8 mouse cellular contexts compared by ENCODE assay signal in the genomic region with DNA sequence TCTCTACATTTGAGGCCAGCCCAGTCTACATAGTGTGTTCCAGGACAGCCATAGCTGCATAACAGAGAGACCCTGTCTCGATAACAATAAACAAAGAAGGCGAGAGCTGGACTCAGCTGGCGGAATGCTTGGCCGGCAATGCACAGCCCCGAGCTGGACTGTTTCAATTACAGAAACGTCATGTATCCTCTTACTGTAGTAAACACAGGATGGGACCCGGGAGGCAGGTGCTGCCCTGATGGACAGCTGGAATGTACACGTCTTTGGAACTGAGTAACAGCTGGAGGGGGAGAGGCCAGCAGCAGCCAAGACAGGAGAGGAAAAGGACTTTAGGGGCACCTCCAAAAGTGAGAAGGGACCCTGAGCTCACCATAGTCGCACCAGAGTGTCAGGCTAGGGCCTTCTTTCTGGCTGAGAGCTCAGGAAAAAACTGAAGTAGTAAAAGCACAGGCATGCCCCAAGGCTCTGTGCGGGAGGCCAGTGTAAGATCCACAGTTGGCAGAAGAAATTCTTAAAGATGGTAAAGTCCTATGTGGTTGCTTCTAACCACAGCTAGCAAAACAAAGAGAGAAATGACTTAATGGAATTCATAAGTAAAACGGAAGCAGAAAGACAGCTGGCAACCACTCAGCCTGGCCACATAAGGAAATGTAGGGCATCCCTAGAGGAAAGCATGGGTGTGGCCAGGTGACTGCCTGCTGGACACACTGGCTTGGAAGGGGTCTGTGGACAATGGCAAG.
DNase-seq lines count a peak whose midpoint lies in the region; ATAC-seq lines count a peak whose summit lies in the region.

No protein-coding gene starts in this region.

- 0 out of 2 replicates have a peak, but pooled peaks cover 3% of the 10 kb centered on the region for H3K9me3 ChIP-seq in forebrain, embryonic 10.5 days
- no peaks in the 10 kb centered on the region for H3K9me3 ChIP-seq in forebrain, embryonic 11.5 days (ENCODE audit: control insufficient read depth, low read length)
- H3K9me3 ChIP-seq in midbrain, embryonic 10.5 days (replicated peaks): no peaks in the 10 kb centered on the region
- peaks cover 3% of the 10 kb centered on the region; the same call in 1 of the 2 replicates for H3K9me3 ChIP-seq in midbrain, embryonic 16.5 days (replicated peaks; ENCODE audit: control insufficient read depth, low read length, poor library complexity, severe bottlenecking)
- no peaks in the 10 kb centered on the region for H3K9me3 ChIP-seq in intestine, embryonic 15.5 days
- H3K9me3 ChIP-seq in neural tube, embryonic 14.5 days (ENCODE audit: control insufficient read depth, low read length): peaks cover 4% of the 10 kb centered on the region

- no peak for ATAC-seq in forebrain, embryonic 11.5 days (replicated peaks; ENCODE audit: low FRiP score)
- ATAC-seq in midbrain, embryonic 16.5 days: no peak
- ATAC-seq in intestine, embryonic 15.5 days: peak; percentile 62
- no peak for ATAC-seq in neural tube, embryonic 14.5 days (ENCODE audit: low read depth)

- no peak overlapping the region for H3K9ac ChIP-seq in forebrain, embryonic 11.5 days (ENCODE audit: low read length)
- H3K9ac ChIP-seq in midbrain, embryonic 16.5 days (ENCODE audit: low read depth, low read length): no peak overlapping the region
- H3K9ac ChIP-seq in intestine, embryonic 15.5 days: no peak overlapping the region
- H3K9ac ChIP-seq in neural tube, embryonic 14.5 days (replicated peaks; ENCODE audit: low read depth, low read length): no peak overlapping the region

- H3K4me1 ChIP-seq in forebrain, embryonic 10.5 days: peaks cover 22% of the 10 kb centered on the region
- no peaks in the 10 kb centered on the region for H3K4me1 ChIP-seq in forebrain, embryonic 11.5 days (replicated peaks; ENCODE audit: control insufficient read depth, insufficient read depth, low read length)
- H3K4me1 ChIP-seq in midbrain, embryonic 10.5 days: peaks cover 53% of the 10 kb centered on the region
- H3K4me1 ChIP-seq in midbrain, embryonic 16.5 days (ENCODE audit: control insufficient read depth, insufficient read depth, low read length): no peaks in the 10 kb centered on the region
- peaks cover 41% of the 10 kb centered on the region for H3K4me1 ChIP-seq in intestine, embryonic 15.5 days (replicated peaks)
- H3K4me1 ChIP-seq in neural tube, embryonic 14.5 days (ENCODE audit: control insufficient read depth, insufficient read depth, low read length): no peaks in the 10 kb centered on the region

- 0 out of 2 replicates have a peak overlapping the region, but pooled peaks have one; percentile 15 for H3K27ac ChIP-seq in forebrain, embryonic 10.5 days
- no peak overlapping the region for H3K27ac ChIP-seq in forebrain, embryonic 11.5 days (ENCODE audit: low read depth, low read length)
- H3K27ac ChIP-seq in midbrain, embryonic 10.5 days (replicated peaks): 0 out of 2 replicates have a peak overlapping the region, but pooled peaks have one; percentile 0
- H3K27ac ChIP-seq in midbrain, embryonic 16.5 days (ENCODE audit: low read length): no peak overlapping the region
- H3K27ac ChIP-seq in intestine, embryonic 15.5 days: peak overlapping the region; percentile 75
- peak overlapping the region; percentile 52 for H3K27ac ChIP-seq in neural tube, embryonic 14.5 days (ENCODE audit: low read depth, low read length)

- 80% methylated on average over 11 of the region's 11 CpGs for WGBS in forebrain, embryonic 10.5 days
- 82% methylated on average over 11 of the region's 11 CpGs for WGBS in forebrain, embryonic 11.5 days
- WGBS in midbrain, embryonic 10.5 days: 79% methylated on average over 11 of the region's 11 CpGs
- WGBS in midbrain, embryonic 16.5 days: 66% methylated on average over 11 of the region's 11 CpGs
- 44% methylated on average over 11 of the region's 11 CpGs for WGBS in intestine, embryonic 15.5 days
- 43% methylated on average over 11 of the region's 11 CpGs for WGBS in neural tube, embryonic 14.5 days

- H3K4me2 ChIP-seq in forebrain, embryonic 11.5 days (ENCODE audit: low read depth, low read length, severe bottlenecking): no peak overlapping the region
- no peak overlapping the region for H3K4me2 ChIP-seq in midbrain, embryonic 16.5 days (ENCODE audit: low read length)
- 0 out of 2 replicates have a peak overlapping the region, but pooled peaks have one; percentile 1 for H3K4me2 ChIP-seq in intestine, embryonic 15.5 days (replicated peaks)
- H3K4me2 ChIP-seq in neural tube, embryonic 14.5 days (ENCODE audit: low read depth, low read length): no peak overlapping the region

- no peaks in the 10 kb centered on the region for H3K27me3 ChIP-seq in forebrain, embryonic 10.5 days (ENCODE audit: poor library complexity, severe bottlenecking)
- H3K27me3 ChIP-seq in forebrain, embryonic 11.5 days (ENCODE audit: control insufficient read depth, insufficient read depth, low read length): no peaks in the 10 kb centered on the region
- H3K27me3 ChIP-seq in midbrain, embryonic 10.5 days (ENCODE audit: low read depth, poor library complexity, severe bottlenecking): no peaks in the 10 kb centered on the region
- H3K27me3 ChIP-seq in midbrain, embryonic 16.5 days (ENCODE audit: control insufficient read depth, insufficient read depth, low read depth, low read length): no peaks in the 10 kb centered on the region
- H3K27me3 ChIP-seq in intestine, embryonic 15.5 days (replicated peaks): no peaks in the 10 kb centered on the region
- no peaks in the 10 kb centered on the region for H3K27me3 ChIP-seq in neural tube, embryonic 14.5 days (ENCODE audit: control insufficient read depth, insufficient read depth, low read length)

- peaks cover 9% of the 10 kb centered on the region; the same call in 1 of the 2 replicates for H3K36me3 ChIP-seq in forebrain, embryonic 10.5 days (replicated peaks)
- H3K36me3 ChIP-seq in forebrain, embryonic 11.5 days (ENCODE audit: control insufficient read depth, insufficient read depth, low read length): no peaks in the 10 kb centered on the region; the same call in 1 of the 2 replicates
- peaks cover 24% of the 10 kb centered on the region for H3K36me3 ChIP-seq in midbrain, embryonic 10.5 days
- no peaks in the 10 kb centered on the region for H3K36me3 ChIP-seq in midbrain, embryonic 16.5 days (ENCODE audit: control insufficient read depth, insufficient read depth, low read length)
- H3K36me3 ChIP-seq in intestine, embryonic 15.5 days: no peaks in the 10 kb centered on the region
- no peaks in the 10 kb centered on the region for H3K36me3 ChIP-seq in neural tube, embryonic 14.5 days (ENCODE audit: control insufficient read depth, insufficient read depth, low read length)

- no peak for DNase-seq in forebrain, embryonic 10.5 days (ENCODE audit: extremely low spot score, low spot score)
- DNase-seq in forebrain, embryonic 11.5 days (ENCODE audit: low spot score): no peak
- no peak for DNase-seq in midbrain, embryonic 10.5 days (ENCODE audit: low spot score)
- no peak for DNase-seq in right cerebral cortex, postnatal 14 days
- no peak for DNase-seq in spleen, adult 18-20 months

- no peak overlapping the region for H3K4me3 ChIP-seq in forebrain, embryonic 10.5 days
- H3K4me3 ChIP-seq in forebrain, embryonic 11.5 days (ENCODE audit: low read depth, low read length): no peak overlapping the region
- H3K4me3 ChIP-seq in midbrain, embryonic 10.5 days: no peak overlapping the region
- H3K4me3 ChIP-seq in midbrain, embryonic 16.5 days (ENCODE audit: low read depth, low read length): no peak overlapping the region
- H3K4me3 ChIP-seq in intestine, embryonic 15.5 days (replicated peaks): no peak overlapping the region
- no peak overlapping the region for H3K4me3 ChIP-seq in neural tube, embryonic 14.5 days (ENCODE audit: low read depth, low read length)

Comparison
In these comparisons a context has a peak if more than half of its experiments do, and no peak if none do; other contexts are left out.
1. H3K27ac ChIP-seq: peak in forebrain, embryonic 10.5 days (single experiment), midbrain, embryonic 10.5 days (single experiment), intestine, embryonic 15.5 days (single experiment) and neural tube, embryonic 14.5 days (single experiment); none in forebrain, embryonic 11.5 days (single experiment) and midbrain, embryonic 16.5 days (single experiment).